Mouse (Mus musculus) hindbrain, embryonic 14.5 days (tissue): ENCODE data around the gene Uts2r. TPM values are rescaled to one million over a fixed set of nuclear protein-coding genes. Genes with fewer than 3 reads are reported as not detected.

ENCODE experiments used
- ATAC-seq: fragments of 200-750 bp; cut with Nextera tagmentation; 2 replicates; pipeline ENCODE4 v1.8.0; 2017; ENCODE audit warnings: moderate number of reproducible peaks, mild to moderate bottlenecking, moderate TSS enrichment, moderate library complexity; ENCODE audit not compliant: low FRiP score
- DNase-seq: peaks from one replicate; pipeline ENCODE4 v3.0.0-alpha.2; 2015; ENCODE audit warnings: low spot score
- H3K27ac ChIP-seq: fragments of 300-500 bp; sonication (generic); 2 replicates; pipeline ENCODE4 v1.5.1; 2014; ENCODE audit warnings: mild to moderate bottlenecking, moderate library complexity
- H3K27me3 ChIP-seq: fragments of 300-500 bp; sonication (generic); 2 replicates; pipeline ENCODE4 v1.6.1; 2014; ENCODE audit warnings: mild to moderate bottlenecking, low read length, mixed read lengths; ENCODE audit not compliant: control insufficient read depth, insufficient read depth
- H3K36me3 ChIP-seq: fragments of 300-500 bp; sonication (generic); replicated peaks from 2 replicates; pipeline ENCODE4 v1.6.1; 2014; ENCODE audit not compliant: control insufficient read depth, insufficient read depth
- H3K4me1 ChIP-seq: fragments of 300-500 bp; sonication (generic); replicated peaks from 2 replicates; pipeline ENCODE4 v1.6.1; 2014; ENCODE audit warnings: antibody characterized with exemption, low read length, mixed read lengths; ENCODE audit not compliant: control insufficient read depth, insufficient read depth
- H3K4me2 ChIP-seq: fragments of 300-500 bp; sonication (generic); replicated peaks from 2 replicates; pipeline ENCODE4 v1.6.1; 2014; ENCODE audit warnings: mild to moderate bottlenecking, moderate library complexity
- H3K4me3 ChIP-seq: fragments of 300-500 bp; sonication (generic); replicated peaks from 2 replicates; pipeline ENCODE4 v1.5.1; 2014; ENCODE audit warnings: mild to moderate bottlenecking, low read length
- H3K9ac ChIP-seq: fragments of 300-500 bp; sonication (generic); 2 replicates; pipeline ENCODE4 v1.6.1; 2014
- H3K9me3 ChIP-seq: fragments of 300-500 bp; sonication (generic); 2 replicates; pipeline ENCODE4 v1.6.1; 2016; ENCODE audit warnings: low read length; ENCODE audit not compliant: control insufficient read depth
- WGBS: fragments of 180-500 bp; shearing (Covaris S2); extraction: QIAGEN DNeasy Blood & Tissue Kit; methylation state at CpG from one replicate; pipeline ENCODE4 v1.1.7; 2014; 5-methylcytosine and 5-hydroxymethylcytosine counted together
- polyA plus RNA-seq: library from polyadenylated mRNA; unstranded; fragments of >200 nt; fragmentation: Nextera tagmentation; extraction: Ambion mirVana; gene quantifications from 2 replicates; pipeline ENCODE4 v1.2.1, GENCODE M21; 2014

Gene Uts2r
- polyA plus RNA-seq, 1 experiment from 2014 or later = 0.19 TPM

GRCm38 (mm10) chr11:121192742-121193141 is 32.7 kb downstream of the Uts2r start:
- Histone ChIP-seq H3K27me3 (no peaks in the 10 kb centered on the region), H3K4me2 (no peak overlapping the region), H3K27ac (no peak overlapping the region), H3K9ac (no peak overlapping the region), H3K36me3 (peaks cover 45% of the 10 kb centered on the region), H3K4me1 (no peaks in the 10 kb centered on the region), H3K4me3 (no peak overlapping the region), H3K9me3 (no peaks in the 10 kb centered on the region)
- DNase-seq = no peak
- no peak for ATAC-seq
- 76% methylated on average over 2 of the region's 2 CpGs for WGBS

DNA sequence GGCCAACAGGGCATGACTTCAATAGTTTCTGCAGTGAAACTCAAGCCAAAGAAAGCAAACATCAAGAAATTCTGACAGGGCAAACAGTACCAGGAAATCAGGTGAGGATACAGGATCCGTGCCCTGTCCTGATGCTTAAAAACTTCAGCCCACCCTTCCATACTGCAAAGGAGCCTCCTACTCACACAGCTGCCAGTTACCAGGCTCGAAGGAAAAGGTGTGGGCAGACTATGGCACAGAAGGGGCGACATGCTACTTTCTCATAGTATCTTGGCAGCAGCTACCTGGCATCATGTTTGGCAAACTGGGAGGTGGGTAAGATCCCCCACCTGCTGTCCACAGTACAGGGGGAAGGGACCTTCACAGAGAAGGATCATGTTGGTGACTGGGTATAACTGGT is 33.3 kb downstream of the Uts2r start:
- H3K27ac ChIP-seq = no peak overlapping the region
- no peak overlapping the region for H3K4me2 ChIP-seq
- no peaks in the 10 kb centered on the region for H3K9me3 ChIP-seq
- ATAC-seq = no peak
- no peak for DNase-seq
- H3K27me3 ChIP-seq = no peaks in the 10 kb centered on the region
- WGBS = 84% methylated on average over 3 of the region's 3 CpGs
- no peak overlapping the region for H3K9ac ChIP-seq
- H3K4me1 ChIP-seq = no peaks in the 10 kb centered on the region
- peaks cover 45% of the 10 kb centered on the region for H3K36me3 ChIP-seq
- no peak overlapping the region for H3K4me3 ChIP-seq

DNA sequence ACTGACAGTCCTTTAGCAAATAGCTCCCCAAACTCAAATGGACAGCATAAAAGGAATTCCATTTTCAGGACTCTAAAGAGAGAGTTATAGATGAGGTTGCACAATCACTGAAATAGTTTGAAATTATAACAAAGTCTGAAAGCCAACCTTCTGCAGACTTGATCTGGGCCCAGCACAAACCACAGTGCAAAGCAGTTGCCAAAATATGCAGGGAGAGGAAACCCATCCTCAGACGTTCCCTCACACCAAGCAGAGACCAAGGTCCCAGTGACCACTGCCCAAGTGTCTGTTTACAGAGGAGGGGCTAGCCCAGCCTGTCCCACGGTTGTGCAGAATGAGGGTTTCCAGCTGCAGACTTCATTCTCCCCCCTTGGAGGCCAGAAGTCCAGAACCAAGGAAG is 38.6 kb downstream of the Uts2r start:
- no peak for DNase-seq
- WGBS = 75% methylated on average over 2 of the region's 2 CpGs
- Histone ChIP-seq H3K4me3 (no peak overlapping the region), H3K36me3 (peaks cover 13% of the 10 kb centered on the region), H3K9ac (no peak overlapping the region), H3K27ac (no peak overlapping the region), H3K4me2 (no peak overlapping the region), H3K9me3 (no peaks in the 10 kb centered on the region), H3K27me3 (no peaks in the 10 kb centered on the region), H3K4me1 (peaks cover 3% of the 10 kb centered on the region; the same call in 1 of the 2 replicates)
- ATAC-seq = no peak

GRCm38 (mm10) chr11:121199851-121200250 is 39.8 kb downstream of the Uts2r start:
- WGBS = 81% methylated on average over 4 of the region's 4 CpGs
- DNase-seq = no peak
- H3K4me2 ChIP-seq = no peak overlapping the region

GRCm38 (mm10) chr11:121200781-121201180 is 40.7 kb downstream of the Uts2r start:
- H3K27me3 ChIP-seq = no peaks in the 10 kb centered on the region
- no peak overlapping the region for H3K4me2 ChIP-seq
- no peak overlapping the region for H3K27ac ChIP-seq
- H3K9ac ChIP-seq = no peak overlapping the region
- H3K4me1 ChIP-seq = peaks cover 12% of the 10 kb centered on the region; the same call in 1 of the 2 replicates
- H3K9me3 ChIP-seq = no peaks in the 10 kb centered on the region
- ATAC-seq = no peak
- no peak overlapping the region for H3K4me3 ChIP-seq
- no peaks in the 10 kb centered on the region; the same call in none of the 2 replicates for H3K36me3 ChIP-seq
- 96% methylated on average over 6 of the region's 6 CpGs for WGBS
- no peak for DNase-seq

More at GRCm38 (mm10) chr11:121199851-121200250, 39.8 kb downstream of the Uts2r start:
- H3K9ac ChIP-seq = no peak overlapping the region
- no peaks in the 10 kb centered on the region for H3K27me3 ChIP-seq
- no peaks in the 10 kb centered on the region for H3K9me3 ChIP-seq
- peaks cover 7% of the 10 kb centered on the region for H3K36me3 ChIP-seq
- ATAC-seq = no peak
- H3K4me1 ChIP-seq = peaks cover 7% of the 10 kb centered on the region; the same call in 1 of the 2 replicates
- no peak overlapping the region for H3K27ac ChIP-seq
- no peak overlapping the region for H3K4me3 ChIP-seq

DNA sequence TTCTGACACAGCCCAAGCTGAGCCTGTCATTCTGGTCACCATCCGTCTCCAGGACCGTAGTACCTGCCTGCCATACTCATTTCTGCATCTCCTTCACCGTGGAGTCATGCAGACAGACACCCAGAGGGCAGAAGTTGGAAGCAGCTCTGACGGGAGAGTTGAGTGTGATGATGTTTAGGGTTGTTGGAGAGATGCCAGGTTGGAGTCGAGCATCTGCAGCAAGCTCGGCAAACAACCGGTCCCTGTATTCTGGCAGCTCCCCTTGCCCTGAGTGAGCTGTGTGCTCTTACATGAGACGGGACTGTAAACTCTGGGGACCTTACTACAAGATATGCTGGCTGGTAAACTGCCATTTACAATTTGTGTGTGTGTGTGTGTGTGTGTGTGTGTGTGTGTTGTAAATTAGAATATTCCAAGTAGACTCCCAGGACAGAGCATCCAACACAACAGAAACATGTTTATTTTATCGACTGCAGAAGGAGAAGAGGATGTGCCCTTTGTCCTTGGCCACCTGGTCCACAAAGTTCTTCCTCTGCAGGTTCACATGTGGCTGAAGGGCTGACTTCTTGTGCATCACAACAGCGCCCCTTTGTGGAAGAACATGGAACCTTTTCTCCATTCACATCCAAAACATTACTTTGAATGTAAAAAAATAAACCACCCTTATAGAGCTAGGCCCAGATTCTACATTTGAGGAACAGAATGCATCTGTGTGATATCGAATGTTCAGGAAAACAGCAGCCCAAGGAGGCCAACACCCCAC is 41.5 kb downstream of the Uts2r start:
- whole genome bisulfite sequencing = 56% methylated on average over 11 of the region's 11 CpGs
- Histone ChIP-seq H3K4me3 (no peak overlapping the region), H3K9ac (no peak overlapping the region), H3K4me1 (peaks cover 12% of the 10 kb centered on the region; the same call in 1 of the 2 replicates), H3K27me3 (no peaks in the 10 kb centered on the region), H3K4me2 (no peak overlapping the region), H3K36me3 (no peaks in the 10 kb centered on the region; the same call in 1 of the 2 replicates), H3K9me3 (no peaks in the 10 kb centered on the region), H3K27ac (no peak overlapping the region)
- DNase-seq = peak; percentile 42
- ATAC-seq = no peak

DNA sequence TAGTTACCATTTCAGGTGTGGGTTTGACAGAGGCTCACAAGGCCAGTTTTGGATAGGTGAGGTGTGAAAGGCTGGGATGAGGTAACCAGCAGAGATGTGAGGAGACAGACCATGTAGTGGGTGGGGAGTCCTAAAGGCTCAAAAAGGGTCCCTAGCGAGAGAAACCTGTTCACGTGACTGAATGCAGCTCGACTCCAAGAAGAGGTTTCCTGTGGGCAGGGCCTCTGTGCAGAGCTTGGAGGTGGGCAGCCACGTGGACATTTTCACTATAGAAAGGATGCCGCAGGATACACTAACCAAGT is 43.7 kb downstream of the Uts2r start:
- Histone ChIP-seq H3K27ac (peak overlapping the region; percentile 85), H3K4me1 (peaks cover 12% of the 10 kb centered on the region; the same call in 1 of the 2 replicates), H3K36me3 (peaks cover 10% of the 10 kb centered on the region), H3K9ac (peak overlapping the region; percentile 77), H3K4me2 (peak overlapping the region; percentile 59), H3K9me3 (no peaks in the 10 kb centered on the region), H3K27me3 (no peaks in the 10 kb centered on the region), H3K4me3 (peak overlapping the region; percentile 64)
- no peak for DNase-seq
- ATAC-seq = no peak
- whole genome bisulfite sequencing = 0% methylated on average over 5 of the region's 5 CpGs

DNA sequence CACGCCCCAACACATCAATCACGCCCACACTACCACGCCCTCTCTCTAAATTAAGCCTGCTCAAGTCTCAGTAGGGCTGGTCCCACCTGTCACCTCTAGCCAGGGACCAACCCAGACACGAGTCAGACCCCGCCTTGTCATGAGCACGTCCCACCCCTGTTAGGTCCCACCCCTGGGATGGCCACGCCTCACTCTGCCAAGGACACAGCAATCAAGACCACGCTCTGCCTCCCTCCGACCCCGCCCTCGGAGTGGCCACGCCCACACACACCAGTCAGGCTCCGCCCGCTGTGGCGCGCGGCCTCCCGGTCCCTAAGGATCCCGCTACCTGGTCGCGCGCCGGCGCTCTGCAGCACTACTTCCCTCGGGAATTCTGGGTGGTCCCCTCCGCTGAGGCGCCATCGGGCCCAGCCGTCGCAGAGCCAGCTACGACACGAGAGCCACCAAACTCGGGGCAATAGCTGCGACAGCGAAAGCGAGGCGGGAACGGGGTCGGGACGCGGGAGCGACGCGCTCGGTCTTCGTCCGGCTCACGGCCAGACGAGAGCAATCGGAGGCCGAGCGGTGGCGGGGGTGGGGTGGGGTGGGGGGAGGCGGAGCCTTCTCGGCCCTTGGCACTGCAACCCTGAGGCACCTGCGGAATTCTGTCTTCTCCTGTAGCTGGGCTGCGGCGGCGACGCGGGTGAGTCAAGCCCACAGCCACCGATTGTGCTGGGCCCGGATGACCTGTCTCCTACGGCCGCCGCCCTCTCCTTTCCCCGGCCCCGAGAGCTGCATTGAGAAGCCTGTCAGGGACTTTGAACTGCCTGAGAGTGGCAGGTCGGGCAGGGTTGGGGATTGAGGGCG is 44.3 kb downstream of the Uts2r start, which contains the start of the genes Hexdc and Ogfod3:
Gene Hexdc, plus strand, starts transcription at position 273 of the 846 bp plus-strand sequence.
Gene Ogfod3, minus strand, starts transcription at position 551 of the 846 bp plus-strand sequence.
- peaks cover 12% of the 10 kb centered on the region; the same call in 1 of the 2 replicates for H3K4me1 ChIP-seq
- peak within 1 kb of the TSS; percentile 77 for H3K9ac ChIP-seq
- DNase-seq (peak; percentile 91), ATAC-seq (peak; percentile 96)
- H3K4me3 ChIP-seq = peak within 1 kb of the TSS; percentile 64
- H3K4me2 ChIP-seq = peak within 1 kb of the TSS; percentile 59
- H3K27ac ChIP-seq = peak within 1 kb of the TSS; percentile 85
- WGBS = under 1% methylated on average over 70 of the region's 70 CpGs
- no peaks in the 10 kb centered on the region for H3K9me3 ChIP-seq
- no peaks in the 10 kb centered on the region for H3K27me3 ChIP-seq
- peaks cover 15% of the 10 kb centered on the region for H3K36me3 ChIP-seq
